Mouse (Mus musculus): Measurements from ENCODE around the gene Pcbp3. TPM values are rescaled to one million over a fixed set of nuclear protein-coding genes. Genes with fewer than 3 reads are reported as not detected.

Gene Pcbp3
- total and polyA plus RNA-seq, 3 experiments, result not detected

GRCm38 (mm10) chr10:76874879-76875278 lies 86.8 kb downstream of the Pcbp3 start:
- no peak overlapping the region for H3K4me2 ChIP-seq (ENCODE audit: insufficient read depth, low read depth, poor library complexity, severe bottlenecking)
- in situ Hi-C loops (cut with MboI; ENCODE audit: low pct_ligation_motif_present, low pct_unique_long_range_greater_than_20kb, low sequenced_read_pairs) (no loop called here), dilution Hi-C loops (cut with MboI; ENCODE audit: extremely low pct_ligation_motif_present, extremely low pct_unique_long_range_greater_than_20kb, low sequenced_read_pairs) (no loop called here)

DNA sequence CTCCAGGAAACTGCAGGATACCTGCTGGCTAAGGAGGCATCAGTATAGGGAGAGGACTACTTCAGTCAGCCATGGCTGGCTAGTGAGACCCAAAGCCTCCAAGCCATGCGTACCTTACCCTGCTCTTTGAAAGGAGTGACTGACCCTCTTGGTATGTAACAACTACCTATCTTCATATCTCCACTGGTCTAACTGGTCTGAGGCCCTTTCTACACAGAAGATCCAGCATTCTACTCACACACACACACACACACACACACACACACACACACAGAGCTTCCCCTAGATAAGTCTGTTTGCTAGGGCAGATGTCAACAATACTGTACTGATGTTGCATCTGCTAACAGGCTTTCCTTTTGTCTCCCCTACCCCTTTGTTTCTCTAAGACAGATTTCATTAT lies 87.3 kb downstream of the Pcbp3 start:
- in situ Hi-C loops (cut with MboI; ENCODE audit: low pct_ligation_motif_present, low pct_unique_long_range_greater_than_20kb, low sequenced_read_pairs) (no loop called here), dilution Hi-C loops (cut with MboI; ENCODE audit: extremely low pct_ligation_motif_present, extremely low pct_unique_long_range_greater_than_20kb, low sequenced_read_pairs) (no loop called here)
- TF ChIP-seq MEF2A (IDR thresholded peaks at IDR 0.05; ENCODE audit: borderline replicate concordance, low read depth, low read length) (no peak), MYC (IDR thresholded peaks at IDR 0.05; ENCODE audit: low read depth, low read length) (no peak), UBTF (IDR thresholded peaks at IDR 0.05; ENCODE audit: low read depth, low read length) (no peak), SIN3A (IDR thresholded peaks at IDR 0.05; ENCODE audit: low read length) (no peak), ZMIZ1 (IDR thresholded peaks at IDR 0.05; ENCODE audit: low read depth, low read length) (no peak), E2F4 (IDR thresholded peaks at IDR 0.05; ENCODE audit: insufficient replicate concordance, low read depth, low read length) (no peak)
- H3K4me1 ChIP-seq (ENCODE audit: control insufficient read depth in 1 of 2, insufficient read depth in 2 of 2), result no peaks in the 10 kb centered on the region
- H3K36me3 ChIP-seq (replicated peaks in 1 of 2; ENCODE audit: control insufficient read depth in 1 of 2, insufficient read depth in 1 of 2, low read length in 1 of 2), result no peaks in the 10 kb centered on the region
- no peak for DNase-seq (ENCODE audit: extremely low read depth)
- H3K27ac ChIP-seq (ENCODE audit: insufficient read depth, low read depth), result no peak overlapping the region
- no peaks in the 10 kb centered on the region; the same call in 1 of the 2 replicates for H3K79me2 ChIP-seq (replicated peaks; ENCODE audit: control insufficient read depth, extremely low read depth, insufficient read depth, poor library complexity, severe bottlenecking)
- no peaks in the 10 kb centered on the region for H3K9me3 ChIP-seq (replicated peaks; ENCODE audit: low read length)
- no peak overlapping the region for H3K4me3 ChIP-seq (replicated peaks in 1 of 3; ENCODE audit: low read depth in 2 of 3, low read length in 2 of 3, poor library complexity in 1 of 3)
- no peak overlapping the region for H3K4me2 ChIP-seq (ENCODE audit: insufficient read depth, low read depth, poor library complexity, severe bottlenecking)
- H3K27me3 ChIP-seq (replicated peaks), result peaks cover 78% of the 10 kb centered on the region
- no peak overlapping the region for H3K9ac ChIP-seq (ENCODE audit: insufficient read depth, low read depth)

More at GRCm38 (mm10) chr10:76874879-76875278, 86.8 kb downstream of the Pcbp3 start:
- H3K4me3 ChIP-seq (replicated peaks in 1 of 3; ENCODE audit: low read depth in 2 of 3, low read length in 2 of 3, poor library complexity in 1 of 3), result no peak overlapping the region
- peaks cover 76% of the 10 kb centered on the region for H3K27me3 ChIP-seq (replicated peaks)
- no peaks in the 10 kb centered on the region for H3K9me3 ChIP-seq (replicated peaks; ENCODE audit: low read length)
- no peaks in the 10 kb centered on the region for H3K4me1 ChIP-seq (ENCODE audit: control insufficient read depth in 1 of 2, insufficient read depth in 2 of 2)
- TF ChIP-seq POLR2A (IDR thresholded peaks at IDR 0.05; ENCODE audit: low read depth, low read length) (no peak), USF2 (conservative IDR thresholded peaks at IDR 0.05; ENCODE audit: low read depth, low read length) (no peak), NRF1 (IDR thresholded peaks at IDR 0.05; ENCODE audit: low read depth, low read length) (no peak), POLR2AphosphoS2 (IDR thresholded peaks at IDR 0.05; ENCODE audit: low read depth, low read length) (no peak), GABPA (IDR thresholded peaks at IDR 0.05; ENCODE audit: insufficient replicate concordance, low read depth, low read length) (no peak), EP300 (IDR thresholded peaks at IDR 0.05; ENCODE audit: low read length) (no peak), ETS1 (conservative IDR thresholded peaks at IDR 0.05; ENCODE audit: low read depth, low read length) (no peak), UBTF (IDR thresholded peaks at IDR 0.05; ENCODE audit: low read depth, low read length) (no peak), MAFK (IDR thresholded peaks at IDR 0.05; ENCODE audit: insufficient replicate concordance, low read length) (no peak), SMC3 (IDR thresholded peaks at IDR 0.05; ENCODE audit: low read depth, low read length) (no peak), NELFE (IDR thresholded peaks at IDR 0.05; ENCODE audit: low read depth, low read length) (no peak), MXI1 (IDR thresholded peaks at IDR 0.05; ENCODE audit: low read depth, low read length) (no peak), MAX (IDR thresholded peaks at IDR 0.05; ENCODE audit: low read length) (no peak), MEF2A (IDR thresholded peaks at IDR 0.05; ENCODE audit: borderline replicate concordance, low read depth, low read length) (no peak), JUND (conservative IDR thresholded peaks at IDR 0.05; ENCODE audit: low read depth, low read length) (no peak), JUN (IDR thresholded peaks at IDR 0.05; ENCODE audit: insufficient read depth, low read depth, low read length) (no peak), BHLHE40 (IDR thresholded peaks at IDR 0.05; ENCODE audit: low read depth, low read length) (no peak), RAD21 (IDR thresholded peaks at IDR 0.05; ENCODE audit: low read depth, low read length) (no peak), MAZ (IDR thresholded peaks at IDR 0.05; ENCODE audit: low read depth, low read length) (no peak), SIN3A (IDR thresholded peaks at IDR 0.05; ENCODE audit: low read length) (no peak)
- no peak for DNase-seq (ENCODE audit: extremely low read depth)
- no peaks in the 10 kb centered on the region; the same call in 1 of the 2 replicates for H3K79me2 ChIP-seq (replicated peaks; ENCODE audit: control insufficient read depth, extremely low read depth, insufficient read depth, poor library complexity, severe bottlenecking)
- no peak overlapping the region for H3K27ac ChIP-seq (ENCODE audit: insufficient read depth, low read depth)
- no peaks in the 10 kb centered on the region for H3K36me3 ChIP-seq (replicated peaks in 1 of 2; ENCODE audit: control insufficient read depth in 1 of 2, insufficient read depth in 1 of 2, low read length in 1 of 2)
- no peak overlapping the region for H3K9ac ChIP-seq (ENCODE audit: insufficient read depth, low read depth)

Data from CH12.LX (cell line).